Mouse (Mus musculus) frontal cortex, adult (tissue): Measurements from ENCODE around the gene Rab40c.
"Not testable (repeated sequence)": the region's sequence is repeated elsewhere in the genome, so short reads cannot be mapped to it uniquely, and the experiment has no call there.

ENCODE experiments used
- ATAC-seq: cut with Nextera tagmentation; 2 replicates; pipeline ENCODE4 v1.9.2; 2017; ENCODE audit warnings: mild to moderate bottlenecking, moderate library complexity, mixed read lengths; ENCODE audit not compliant: low TSS enrichment

The Rab40c gene

DNA sequence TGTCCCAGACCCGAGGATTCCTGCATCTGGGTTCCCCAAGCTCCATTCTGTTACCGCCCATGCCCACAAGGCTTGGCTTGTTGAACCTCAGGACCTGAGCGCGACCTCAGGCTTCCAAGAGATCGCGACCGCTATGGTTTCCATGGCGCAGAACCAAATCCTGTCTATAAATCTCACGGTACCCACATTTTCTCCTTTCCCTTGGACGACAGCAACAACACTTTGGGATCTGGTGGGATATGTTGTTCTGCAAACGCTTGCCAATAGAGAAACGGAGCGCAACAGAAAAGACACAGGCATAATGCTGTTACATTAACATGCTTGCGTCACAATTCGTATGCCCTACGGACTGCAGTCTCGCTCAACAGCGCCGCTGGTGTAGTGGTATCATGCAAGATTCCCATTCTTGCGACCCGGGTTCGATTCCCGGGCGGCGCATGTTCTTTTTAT lies 44.8 kb downstream of the Rab40c start, which contains the start of gene Mettl26:
Gene Mettl26 (plus strand): TSS at position 354 of the 450 bp plus-strand sequence.
- peak; percentile 67 for ATAC-seq

DNA sequence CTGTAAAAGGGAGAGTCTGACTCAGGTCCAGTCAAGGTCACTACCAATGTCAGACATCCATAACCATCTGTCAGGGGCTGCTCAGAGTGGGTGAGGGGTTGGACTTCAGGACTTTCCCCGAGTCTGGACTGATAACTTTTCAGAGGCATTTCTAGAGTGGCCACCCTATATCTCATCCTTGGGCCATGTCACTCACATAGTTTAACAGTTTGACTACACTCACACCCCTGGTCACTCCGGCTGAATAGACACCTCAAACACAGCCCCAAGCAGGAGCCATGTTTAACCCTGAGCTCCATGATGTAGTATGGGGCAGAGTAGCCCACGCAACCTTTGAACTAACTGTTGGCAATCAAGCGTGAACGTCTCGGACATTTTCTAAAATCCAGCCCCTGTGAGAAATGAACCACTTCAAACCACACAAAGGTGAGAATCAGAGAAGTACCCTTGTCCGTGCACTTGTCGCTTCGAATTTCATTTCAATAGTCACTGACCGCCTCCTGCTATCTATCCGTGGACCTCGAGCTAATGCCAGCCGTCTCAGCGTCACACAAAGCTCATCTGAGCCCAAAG lies 45.3 kb downstream of the Rab40c start:
- no peak for ATAC-seq

DNA sequence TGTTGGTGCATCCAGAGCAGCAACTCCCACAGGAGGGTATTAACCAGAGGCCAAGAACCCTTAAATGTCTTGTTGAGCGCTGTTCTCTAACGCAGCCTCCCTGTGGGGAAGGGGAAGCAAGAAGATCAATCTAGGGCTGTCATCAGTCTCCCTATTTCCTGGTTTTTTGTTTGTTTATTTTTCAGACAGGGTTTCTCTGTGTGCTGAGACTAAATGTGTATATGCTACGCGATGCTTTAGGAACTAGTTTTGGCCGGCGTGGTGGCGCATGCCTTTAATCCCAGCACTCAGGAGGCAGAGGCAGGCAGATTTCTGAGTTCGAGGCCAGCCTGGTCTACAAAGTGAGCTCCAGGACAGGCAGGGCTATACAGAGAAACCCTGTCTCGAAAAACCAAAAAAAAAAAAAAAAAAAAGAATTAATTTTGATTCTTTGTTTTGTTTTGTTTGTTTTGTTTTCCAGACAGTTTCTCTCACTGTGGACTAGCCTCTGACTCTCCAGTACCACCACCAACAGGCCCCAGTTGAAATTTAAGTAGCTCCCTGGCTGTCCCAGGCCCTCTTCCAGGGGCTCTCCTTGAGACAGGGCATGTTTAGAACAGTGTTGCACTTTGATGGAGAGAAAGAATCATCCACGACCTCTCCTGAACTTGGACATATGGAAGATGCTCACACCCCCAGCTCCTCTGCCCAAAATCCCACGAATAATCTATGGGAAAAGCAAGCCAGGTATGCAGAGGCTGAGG lies 46.0 kb downstream of the Rab40c start:
- ATAC-seq = no peak

DNA sequence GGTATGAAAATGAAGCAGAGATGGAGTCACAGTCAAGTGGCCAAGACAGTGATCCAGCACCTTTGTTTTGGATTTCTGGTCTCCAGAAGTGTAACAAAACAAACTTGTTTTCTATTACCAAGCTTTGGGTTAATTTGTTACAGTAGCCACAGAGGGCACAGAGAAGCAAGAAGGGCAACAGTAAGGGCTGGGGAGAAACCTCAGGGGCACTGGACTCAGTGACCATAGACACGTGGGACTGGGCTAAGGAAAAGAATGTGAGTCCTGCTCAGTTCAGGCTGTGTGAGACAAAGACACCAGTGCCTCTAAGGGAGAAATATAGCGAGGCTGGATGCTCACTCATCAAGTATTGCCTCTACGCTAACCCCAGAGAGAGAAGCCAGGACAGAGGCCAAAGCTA lies 46.9 kb downstream of the Rab40c start:
- ATAC-seq = no peak

DNA sequence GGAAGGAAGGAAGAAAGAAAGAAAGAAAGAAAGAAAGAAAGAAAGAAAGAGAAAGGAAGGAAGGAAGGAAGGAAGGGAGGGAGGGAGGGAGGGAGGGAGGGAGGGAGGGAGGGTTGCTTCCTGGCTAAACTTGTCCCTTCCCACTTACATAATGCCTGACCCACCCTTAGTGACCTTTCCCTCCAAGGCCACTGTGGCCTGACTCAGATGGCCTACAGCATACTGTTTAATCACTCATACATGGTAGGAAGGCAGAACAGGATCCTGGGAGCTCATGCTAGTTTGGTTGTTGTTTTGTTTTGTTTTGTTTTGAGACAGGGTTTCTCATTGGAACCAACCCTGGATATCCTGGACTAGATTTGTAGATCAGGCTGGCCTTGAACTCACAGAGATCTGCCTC lies 48.0 kb downstream of the Rab40c start:
- not testable (repeated sequence) for ATAC-seq

DNA sequence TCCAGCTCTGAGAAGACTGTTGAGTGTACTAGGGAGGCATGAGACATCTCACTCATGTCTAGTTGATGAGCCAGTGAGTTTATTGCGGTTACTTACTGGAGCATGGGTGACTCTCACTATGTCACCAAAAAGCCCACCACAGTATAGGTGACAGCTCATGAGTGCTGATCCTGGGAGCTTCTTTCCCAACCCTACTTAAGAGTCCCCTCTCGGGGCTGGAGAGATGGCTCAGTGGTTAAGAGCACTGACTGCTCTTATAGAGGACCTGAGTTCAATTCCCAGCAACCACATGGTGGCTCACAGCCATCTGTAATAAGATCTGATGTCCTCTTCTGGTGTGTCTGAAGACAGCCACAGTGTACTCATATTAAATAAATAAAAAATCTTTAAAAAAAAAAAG lies 49.6 kb downstream of the Rab40c start:
- ATAC-seq = no peak

DNA sequence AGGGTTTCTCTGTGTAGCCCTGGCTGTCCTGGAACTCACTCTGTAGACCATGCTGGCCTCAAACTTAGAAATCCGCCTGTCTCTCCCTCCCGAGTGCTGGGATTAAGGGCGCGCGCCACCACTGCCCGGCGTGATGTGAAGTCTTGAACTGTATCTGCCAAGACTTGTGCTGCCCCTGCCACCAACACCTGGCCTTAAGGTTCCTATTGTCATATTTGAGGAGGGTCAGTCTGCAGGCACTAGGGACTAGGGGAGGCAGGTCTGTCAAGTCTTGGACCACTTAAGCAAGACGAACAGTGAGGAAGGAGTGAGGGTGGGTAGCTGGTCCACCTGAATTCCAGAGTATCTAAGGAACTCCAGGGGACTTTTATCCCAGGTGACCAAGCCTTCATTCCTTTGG lies 50.0 kb downstream of the Rab40c start:
- no peak for ATAC-seq

DNA sequence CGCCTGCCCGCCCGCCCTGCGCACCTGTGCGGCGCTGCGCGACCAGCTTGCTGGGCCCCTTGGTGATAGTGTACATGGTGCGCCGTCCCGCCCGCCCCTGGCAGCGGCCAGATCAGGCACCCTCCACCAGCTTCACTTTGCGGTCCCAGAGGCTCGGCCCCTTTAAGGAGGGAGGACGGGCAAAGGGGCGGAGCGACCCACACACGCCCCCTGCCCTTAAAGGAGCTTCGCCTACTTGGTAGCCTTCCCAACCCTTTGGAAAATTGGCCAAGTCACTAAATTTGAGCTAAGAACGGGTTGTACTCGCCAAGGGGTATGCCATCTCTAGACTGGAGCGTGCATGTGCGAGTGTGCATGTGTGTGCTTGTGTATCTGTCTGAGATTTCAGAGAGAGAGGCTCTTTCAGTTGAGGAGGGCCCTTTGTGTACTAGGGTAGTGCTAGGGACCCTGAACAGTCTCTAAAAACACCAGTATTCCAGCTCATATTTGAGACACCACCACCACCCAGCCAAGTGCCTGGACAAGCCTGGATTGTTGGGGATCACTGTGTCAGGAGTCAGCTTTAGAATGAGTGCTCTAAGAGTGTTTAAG lies 50.8 kb downstream of the Rab40c start, which contains the start of gene Mcrip2:
Gene Mcrip2 (minus strand): TSS at position 164 of the 591 bp plus-strand sequence.
- ATAC-seq = peak; percentile 86

DNA sequence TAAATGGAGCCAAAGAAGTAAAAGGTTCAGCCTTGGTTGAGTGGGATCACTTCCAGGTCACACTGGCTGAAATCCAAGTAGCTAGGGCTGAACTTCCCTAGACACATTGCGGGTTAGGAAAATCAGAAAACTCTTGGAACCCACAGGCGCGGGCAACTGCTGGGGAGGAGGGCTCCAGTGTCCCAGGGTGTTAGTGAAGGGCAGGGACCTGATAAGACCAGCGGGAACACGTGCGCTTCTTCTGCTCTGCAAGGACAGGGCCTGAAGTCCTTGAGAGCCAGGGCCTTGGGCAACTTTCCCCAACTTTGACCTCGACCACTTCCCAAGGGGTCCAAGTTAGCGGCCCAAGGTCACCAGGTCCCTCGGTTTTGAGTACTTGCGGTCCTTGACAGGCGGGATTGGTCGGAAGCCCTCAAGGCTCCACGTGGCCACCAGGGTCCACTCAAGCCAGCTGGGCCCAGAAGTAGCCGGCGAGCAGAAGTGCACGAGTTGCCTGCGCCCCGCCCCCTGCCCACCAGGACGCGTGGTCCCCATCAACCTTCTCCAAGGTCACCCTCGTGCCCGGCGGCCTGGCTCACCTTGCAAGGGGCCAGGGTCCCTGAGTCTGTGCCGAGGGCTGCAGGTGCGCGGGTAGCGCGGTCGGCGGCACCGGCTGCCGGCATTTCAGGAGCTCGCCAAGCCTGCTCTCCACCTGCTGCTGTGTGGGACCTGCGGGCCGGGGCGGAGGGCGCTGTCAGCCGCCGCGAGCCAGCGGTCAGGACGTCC lies 51.5 kb downstream of the Rab40c start:
- ATAC-seq = peak; percentile 9

DNA sequence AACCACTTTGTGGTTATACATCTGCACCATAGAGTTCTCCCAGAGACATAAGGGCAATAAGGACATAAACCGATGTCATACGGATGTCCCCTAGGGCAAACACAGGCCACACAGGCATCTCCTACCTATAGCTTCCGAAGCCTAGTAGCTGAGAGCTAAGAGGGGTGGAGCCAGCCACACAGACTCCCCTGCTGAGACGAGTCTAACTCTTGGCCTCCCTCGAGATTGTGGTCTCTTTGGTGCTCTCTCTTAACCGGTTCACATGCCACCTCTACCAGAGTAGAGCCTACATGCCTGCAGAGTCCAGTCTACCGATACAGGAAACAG lies 52.1 kb downstream of the Rab40c start:
- no peak for ATAC-seq

DNA sequence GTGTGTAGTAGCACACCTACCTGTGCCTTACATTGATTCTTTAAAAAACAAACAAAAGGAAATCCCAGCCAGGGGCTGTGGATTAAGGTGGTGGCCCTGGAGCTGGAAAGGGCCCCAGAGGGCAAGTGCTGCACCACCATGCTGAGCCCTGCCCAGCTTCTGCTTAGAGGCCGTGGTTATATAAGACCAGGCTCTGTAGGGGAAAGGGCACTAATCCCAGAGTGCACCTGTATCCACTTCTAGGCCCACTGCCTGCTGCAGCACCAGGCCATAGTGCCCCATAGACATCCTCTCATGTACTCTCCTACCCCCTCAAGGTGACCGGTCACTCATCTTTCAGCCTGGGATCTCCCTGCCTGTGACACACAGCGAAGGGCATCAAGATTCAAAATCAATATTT lies 53.4 kb downstream of the Rab40c start:
- ATAC-seq = no peak

DNA sequence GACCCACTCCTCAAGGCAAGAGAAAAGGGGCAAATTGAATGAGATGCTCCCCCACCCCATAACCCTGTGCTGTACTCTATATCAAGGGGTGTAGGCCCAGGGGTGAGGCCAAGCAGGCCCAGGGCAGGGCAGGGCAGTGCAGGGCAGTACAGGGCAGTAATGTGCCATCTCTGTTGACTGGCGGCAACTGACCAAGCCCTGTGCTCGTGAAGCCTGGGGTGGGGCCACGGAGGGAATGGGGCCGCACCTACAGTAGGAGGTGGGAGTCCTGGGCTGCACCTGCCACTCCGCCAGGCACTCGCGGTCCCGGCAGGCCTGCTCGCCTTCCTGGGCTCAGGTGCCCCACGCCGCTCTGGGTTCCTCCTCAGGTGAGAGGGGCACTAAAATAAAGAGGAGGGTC lies 54.2 kb downstream of the Rab40c start:
- ATAC-seq = no peak

DNA sequence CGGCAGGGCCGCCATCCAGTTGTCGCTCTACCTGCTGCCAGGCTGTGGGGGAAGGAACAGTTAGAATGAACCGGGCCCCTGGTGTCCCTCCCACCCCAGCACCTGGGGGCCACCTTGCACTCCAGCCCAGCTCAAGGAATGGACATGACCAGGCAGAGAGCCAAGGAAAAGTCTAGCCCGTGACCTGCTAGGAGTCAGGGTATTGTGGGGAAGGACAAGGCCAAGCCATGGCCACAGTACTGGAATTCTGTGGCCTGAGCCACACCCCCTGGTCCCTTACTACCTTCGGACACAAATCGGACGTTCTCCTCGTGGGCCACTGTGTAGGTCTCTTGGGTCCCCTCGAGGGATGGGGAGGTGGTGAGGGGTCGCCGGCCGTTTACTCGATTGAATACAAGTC lies 55.2 kb downstream of the Rab40c start:
- ATAC-seq = no peak

DNA sequence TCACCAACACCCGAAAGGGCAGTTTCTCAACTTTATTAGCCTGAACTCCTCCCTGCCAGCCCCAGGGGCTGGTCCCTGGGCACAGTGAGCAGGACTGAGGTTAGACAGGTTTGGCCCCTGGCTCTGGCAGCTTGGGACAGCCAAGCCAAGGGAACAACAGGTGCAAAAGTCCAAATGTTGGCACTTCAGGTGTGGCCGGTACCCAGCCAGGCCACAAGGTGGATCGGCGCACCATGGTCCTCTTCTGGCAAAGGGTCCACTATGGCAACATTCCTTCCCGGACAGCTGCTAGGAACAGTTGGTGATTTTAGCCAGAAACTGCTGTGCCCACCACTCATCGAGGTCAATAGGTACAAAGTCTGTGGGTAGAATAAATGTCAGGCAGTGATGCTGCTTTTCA lies 55.8 kb downstream of the Rab40c start:
- ATAC-seq = no peak

DNA sequence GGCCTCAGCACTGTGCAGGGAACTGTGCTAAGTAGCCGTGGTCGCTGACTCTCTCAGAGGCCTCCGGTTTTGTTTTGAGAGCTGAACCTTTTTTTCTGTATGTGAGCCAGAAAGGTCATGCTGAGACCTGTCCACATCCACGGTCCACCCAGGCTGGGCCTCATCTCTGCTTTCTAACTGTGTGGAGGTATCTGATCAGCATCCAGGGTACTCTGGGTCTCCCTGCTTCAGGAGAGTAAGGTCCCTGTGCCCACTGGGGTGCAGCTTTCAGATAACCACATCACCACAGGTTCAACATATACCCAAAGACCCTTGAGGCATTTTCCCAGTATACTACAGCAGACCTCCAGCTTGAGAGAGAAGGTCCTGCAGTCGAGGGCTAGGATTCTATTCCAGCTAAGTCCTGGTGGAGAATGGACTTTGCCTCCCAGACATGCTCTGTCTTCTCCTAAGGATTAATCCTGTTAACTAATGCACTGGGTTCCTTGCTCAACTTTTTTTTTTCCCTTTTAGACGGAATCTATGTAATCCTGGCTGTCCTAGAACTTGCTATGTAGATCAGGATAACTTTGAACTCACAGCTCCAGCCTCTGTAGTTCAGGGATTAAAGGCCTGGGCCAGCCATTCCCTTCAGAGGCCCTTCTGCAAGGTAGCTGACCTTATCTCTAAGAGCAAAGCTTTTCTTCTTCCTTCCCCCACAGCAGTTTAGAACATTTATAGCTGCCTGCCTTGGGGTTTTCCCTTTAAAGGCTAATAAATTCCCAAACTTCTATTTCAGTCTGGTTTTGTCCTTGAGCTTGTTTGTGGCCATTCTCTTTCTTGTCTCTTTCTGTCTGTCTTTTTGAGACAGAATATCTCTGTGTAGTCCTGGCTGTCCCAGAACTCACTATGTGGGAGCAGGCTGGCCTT lies 57.6 kb downstream of the Rab40c start:
- ATAC-seq = peak; percentile 20; the same call in 1 of the 2 replicates

DNA sequence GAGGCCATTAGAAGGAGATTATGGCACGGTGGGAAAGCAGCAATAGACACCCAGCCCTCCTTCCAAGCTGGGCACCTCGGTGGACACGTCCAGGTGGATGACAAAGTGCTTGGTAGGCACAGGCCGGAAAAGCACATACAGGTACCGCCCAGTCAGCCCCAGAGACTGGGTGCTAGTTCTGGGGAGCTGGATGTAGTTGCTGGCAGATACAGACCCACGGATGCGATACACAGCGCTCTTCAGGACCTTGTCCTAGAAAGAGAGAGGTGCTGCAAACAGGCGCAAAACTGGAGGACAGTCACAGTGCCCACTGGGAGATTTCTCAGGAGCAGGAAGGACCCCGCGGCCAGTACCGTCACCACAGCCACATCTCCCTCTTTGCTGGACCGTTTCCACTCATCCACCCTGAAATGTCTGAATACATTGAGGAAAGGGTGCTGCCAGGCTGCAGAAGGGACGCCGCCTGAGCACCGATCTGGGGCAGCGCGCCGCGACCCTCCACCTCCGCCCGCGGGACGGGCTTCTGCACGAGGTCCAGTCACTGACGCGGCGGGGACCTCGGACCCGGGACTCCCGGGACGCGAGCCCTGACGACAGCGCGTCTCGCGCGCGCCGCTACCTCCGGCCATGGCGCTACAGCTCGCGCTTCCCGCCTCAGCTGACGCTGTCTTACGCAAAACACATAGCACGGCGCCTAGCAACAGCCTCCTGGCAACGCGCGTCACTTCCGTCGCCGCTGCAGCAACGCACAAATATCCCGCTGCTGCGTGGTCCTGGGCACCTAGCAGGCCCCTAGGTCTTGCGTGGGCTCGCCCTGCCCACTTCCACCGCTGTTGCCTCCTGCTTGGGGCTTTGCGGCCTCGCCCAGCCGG lies 58.5 kb downstream of the Rab40c start, which contains the start of gene Wdr90:
Gene Wdr90 (minus strand): TSS at position 670 of the 872 bp plus-strand sequence.
- ATAC-seq = peak; percentile 97

DNA sequence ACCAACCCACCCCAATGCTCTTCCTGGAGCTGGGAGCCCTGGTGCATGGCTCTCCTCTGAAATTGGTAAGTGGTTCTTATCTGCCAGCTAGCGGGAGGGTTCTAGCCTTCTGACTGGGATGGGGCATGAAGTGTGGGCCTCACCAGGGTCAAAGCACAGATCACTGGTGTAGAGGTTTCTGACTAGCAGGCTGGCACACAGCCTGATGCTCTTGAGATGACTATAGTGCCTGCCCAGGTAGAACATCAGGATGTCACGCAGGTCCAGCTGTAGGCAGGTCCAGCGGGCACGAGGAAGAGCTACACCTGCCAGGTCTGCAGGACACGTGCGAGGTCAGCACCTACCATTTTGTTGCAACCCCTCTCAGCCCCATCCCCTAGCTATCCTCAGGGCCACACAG lies 59.3 kb downstream of the Rab40c start:
- no peak for ATAC-seq

DNA sequence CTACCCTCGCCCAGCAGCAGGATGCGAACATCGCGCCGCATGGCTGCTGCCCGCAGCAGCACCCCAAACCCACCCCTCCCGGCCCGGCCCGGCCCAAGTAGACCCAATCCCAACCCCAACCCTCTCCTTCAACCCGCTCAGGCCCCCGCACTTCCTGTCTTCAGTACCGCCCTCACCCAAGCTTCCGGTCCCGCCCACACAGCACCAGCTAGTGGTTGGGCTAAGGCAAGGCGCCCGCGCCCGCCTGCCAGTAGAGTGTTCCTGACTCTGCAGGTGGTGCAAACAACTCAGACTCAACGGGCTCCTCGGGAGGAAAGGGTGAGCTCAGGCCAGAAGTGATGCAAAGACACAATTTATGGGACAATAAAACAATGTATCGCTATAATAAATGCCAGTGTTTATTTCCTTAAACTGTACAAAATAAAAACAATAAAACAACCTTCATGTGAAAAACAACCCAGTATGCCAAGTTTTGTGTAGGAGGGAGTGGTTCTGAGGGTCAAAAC lies 75.1 kb downstream of the Rab40c start, which contains the start of gene Rhot2:
Gene Rhot2 (minus strand): TSS at position 456 of the 506 bp plus-strand sequence.
- peak; percentile 95 for ATAC-seq

DNA sequence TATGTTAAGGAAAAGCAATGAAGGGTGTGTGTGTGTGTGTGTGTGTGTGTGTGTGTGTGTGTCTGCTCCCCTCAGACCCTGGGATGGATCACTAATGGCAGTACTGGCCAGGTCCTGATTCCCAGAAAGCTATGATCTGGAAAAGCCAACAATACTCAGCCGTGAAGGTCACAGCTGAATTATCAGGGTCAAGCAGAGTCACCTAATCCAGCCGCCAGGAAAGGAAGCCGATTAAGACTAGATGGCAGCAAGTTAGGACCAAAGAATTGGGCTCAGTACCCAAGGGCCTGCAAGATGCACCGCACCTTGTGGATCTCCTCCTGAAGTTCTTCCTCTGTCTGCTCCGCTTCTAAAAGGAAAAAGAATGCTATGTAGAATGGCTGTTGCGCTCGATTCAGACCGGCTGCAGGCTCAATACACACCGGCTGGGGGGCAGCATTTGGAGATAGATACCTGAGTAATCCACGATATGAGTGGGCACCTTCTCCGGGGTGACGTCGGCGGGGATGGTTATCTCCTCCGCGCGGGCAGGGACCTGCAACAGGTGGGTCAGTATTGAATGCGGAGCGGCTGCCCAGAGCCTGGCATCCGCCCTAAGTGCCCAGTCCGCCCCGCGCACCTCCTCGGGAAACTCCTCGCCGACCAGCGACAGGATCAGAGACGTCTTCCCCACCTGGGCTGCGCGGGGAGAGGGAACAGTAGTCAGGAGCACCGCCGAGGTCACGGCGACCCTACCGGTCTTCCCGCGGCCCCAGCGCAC lies 75.7 kb downstream of the Rab40c start:
- 0 out of 2 replicates have a peak, but pooled peaks have one; percentile 5 for ATAC-seq
